Mouse (Mus musculus) c-Kit-negative CD71-positive TER-119-positive erythroid progenitor cells, embryonic 14.5 days (primary cell): ENCODE results near the gene Mtmr10.

Source experiments
- DNase-seq: peaks from one replicate; pipeline ENCODE4 v3.0.0-alpha.2; 2013; ENCODE audit warnings: low read depth, low spot score

Mtmr10 gene

DNA sequence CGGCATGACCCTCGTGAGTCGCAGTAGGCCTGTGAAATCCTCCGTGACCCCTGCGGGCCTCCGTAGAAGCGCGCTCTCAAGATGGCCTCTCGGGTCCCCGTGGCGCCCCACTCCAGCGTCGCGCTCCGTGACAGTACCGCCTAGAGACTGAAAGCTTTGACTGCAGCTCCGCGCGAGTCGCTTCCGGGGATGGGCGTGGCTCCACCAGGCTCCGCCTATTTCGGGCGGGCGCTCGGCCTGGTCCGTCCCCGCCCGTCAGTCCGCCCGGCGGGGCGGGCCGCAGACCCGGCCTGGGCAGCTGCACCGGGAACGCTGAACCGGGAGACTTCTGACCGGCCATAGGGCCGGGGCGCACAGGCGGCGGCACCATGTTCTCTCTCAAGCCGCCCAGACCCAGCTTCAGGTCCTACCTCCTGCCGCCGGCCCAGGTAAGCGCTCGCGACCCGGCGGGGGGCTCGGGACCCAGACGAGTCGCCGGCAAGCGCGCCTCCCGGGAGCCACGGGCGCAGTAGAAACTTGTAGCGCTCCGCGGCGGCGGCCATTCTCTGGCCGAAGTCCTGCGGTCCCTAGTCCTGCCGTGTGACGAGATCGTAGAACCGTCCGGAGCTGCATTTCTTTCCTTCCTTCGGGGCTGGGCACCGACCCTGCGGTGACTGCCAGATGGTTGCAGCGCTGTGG lies at the start of gene Mtmr10:
TSS of gene Mtmr10 (plus strand) at position 240 of the 678 bp plus-strand sequence.
- peak; percentile 74 for DNase-seq

DNA sequence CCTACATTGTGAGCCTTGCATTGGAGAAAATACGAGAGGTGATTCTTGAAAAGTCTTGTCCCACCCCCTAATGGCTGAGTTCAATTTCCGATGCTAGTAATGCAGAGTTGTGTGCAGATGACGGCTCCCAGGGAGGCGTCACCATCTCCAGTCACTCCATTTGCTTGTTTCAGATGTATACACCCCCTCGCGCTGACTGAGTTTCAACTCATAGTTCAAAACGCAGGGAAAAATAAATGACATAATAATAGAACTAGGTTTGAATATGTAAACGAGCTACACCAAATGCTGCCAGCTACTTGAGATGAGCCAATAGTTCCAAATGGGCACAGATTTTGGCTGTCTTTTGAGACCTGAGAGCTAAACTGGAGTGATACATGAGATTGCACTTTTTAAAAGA lies 49.7 kb upstream of the Mtmr10 start:
- no peak for DNase-seq

DNA sequence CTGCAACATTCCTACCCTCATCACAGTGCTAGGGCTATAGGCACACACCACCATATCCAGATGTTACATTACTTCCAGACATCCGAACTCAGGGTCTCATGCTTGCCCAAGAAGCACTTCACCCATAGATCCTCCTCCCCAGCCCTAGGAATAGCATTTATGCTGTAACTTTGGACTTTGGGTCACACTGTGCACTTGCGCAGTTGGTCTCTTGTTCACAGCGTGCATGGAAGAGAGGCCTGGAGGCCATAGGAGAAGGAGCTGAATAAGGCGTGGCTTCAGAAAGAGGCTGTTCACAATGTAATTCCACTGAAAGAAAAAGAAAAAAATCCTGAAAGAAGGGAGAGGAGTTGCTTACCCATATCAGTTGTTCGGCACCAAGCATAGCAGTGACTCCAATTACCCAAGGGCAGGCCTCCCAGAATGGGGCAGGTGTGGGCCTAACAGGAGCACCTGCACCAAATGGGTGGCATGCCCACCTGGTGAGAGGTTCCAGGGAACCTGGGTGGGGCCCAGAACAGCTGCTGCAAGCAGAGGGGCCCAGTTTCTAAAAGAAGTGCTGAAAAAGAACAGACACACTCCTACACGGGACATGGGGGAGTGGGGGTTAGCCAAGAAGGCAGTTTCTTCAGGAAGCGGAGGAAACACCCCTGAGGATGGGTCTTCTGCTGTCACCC lies 48.9 kb upstream of the Mtmr10 start:
- no peak for DNase-seq

DNA sequence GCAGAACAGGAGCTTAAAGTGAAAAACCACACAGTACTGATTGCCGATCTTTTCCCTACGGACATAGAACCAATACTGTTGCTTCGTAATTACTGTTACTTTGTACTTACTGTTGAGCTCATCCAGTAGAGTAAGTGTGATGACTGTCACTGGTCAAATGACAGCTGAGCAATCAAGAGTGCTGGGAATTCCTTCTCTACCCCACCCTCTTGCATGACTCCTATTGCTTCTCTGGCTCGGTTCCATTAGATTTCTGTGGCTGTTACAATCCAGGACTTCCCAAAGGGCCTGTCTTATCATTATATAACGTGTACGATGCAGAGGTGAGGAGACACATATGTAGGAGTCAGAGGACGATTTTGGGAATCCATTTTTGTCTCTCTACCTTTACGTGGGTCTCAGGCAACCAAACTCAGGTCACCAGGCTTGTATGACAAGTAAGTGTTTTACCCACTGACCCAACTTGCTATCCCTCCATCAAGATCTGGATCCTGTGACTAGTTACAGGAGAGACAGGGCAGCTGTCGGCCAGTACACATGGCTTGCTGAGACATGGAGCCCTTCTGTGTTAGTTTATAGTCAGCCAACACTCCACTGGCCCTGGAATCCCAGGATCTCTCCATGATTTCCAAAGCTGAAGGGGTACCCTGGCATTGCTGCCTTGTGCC lies 48.2 kb upstream of the Mtmr10 start:
- DNase-seq, result no peak

DNA sequence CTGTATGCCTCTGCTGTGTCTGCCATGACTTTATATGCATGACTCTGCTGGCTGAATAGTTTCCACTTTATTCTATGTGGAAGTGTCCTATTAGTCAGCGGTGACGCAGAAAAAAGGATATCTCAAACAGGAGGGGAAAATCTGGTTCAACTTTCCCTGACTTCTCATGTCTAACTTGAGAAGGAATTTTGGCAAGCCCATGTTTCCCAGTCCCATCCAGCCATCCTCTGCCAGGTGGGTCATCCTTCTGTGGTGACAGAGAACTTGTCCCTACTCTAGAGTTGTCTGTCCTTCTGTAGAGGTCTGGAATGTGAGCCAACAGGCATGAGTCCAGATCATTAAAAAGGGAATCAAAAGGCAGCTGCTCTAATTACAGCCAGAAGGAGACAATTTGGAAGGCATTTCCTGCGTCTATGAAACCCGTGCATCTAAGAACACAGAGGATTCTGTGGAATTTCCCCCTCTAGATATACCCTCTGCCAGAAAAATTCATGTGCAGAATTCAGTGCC lies 47.6 kb upstream of the Mtmr10 start:
- no peak for DNase-seq

DNA sequence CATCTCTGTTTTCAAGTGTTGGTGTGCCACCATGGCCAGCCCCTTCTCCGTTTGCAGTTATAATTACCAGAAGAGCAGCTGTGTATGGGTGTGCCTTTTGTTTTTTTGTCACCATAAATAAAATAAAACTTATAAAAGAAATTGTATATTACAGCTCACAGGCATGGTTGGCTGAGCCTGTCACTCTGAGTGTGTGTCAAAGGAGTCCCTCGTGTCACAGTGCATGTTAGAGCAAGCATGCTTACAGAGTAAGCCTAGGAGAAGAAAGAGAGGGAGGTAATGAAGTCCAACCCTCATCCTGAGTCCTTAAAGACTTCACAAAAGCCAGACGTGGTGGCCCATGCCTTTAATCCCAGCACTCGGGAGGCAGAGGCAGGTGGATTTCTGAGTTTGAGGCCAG lies 45.0 kb upstream of the Mtmr10 start:
- no peak for DNase-seq

DNA sequence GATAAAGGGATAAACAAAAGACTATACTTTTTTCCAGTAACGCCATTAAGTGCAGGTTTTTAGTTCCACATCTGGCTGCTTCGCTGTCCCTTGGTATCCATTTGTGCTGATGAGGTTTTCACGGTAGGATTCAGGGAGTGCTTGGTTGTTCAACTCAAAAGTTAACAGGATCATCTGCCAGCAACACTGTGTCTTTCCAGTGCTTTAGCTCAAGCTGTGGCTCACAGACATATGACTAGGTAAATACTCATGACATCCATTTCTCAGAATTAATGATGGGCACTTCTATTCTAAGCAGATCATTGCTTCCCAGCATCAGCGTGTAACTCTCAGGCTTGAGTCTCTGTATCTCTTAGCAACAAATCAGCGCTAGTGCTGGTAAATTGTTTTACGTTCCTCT lies 43.1 kb upstream of the Mtmr10 start:
- no peak for DNase-seq

DNA sequence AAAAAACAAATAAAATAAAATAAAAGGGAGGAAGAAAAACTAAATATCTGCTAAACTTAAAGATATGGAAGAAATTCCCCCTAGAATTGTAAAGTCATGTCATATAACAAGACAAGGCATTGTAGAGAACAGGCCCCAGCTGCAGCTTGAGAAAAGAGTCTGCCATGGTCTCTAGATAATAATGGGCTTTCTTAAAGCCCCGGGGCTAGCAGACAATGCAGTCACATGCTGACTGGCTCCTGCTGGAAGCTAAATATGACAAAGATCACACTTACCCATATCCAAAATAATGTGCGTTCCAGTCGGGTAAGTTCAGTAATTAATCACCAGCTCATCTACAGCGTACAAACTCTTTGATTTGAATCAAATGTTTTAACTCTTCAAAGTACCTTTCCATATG lies 40.7 kb upstream of the Mtmr10 start:
- DNase-seq, result no peak

DNA sequence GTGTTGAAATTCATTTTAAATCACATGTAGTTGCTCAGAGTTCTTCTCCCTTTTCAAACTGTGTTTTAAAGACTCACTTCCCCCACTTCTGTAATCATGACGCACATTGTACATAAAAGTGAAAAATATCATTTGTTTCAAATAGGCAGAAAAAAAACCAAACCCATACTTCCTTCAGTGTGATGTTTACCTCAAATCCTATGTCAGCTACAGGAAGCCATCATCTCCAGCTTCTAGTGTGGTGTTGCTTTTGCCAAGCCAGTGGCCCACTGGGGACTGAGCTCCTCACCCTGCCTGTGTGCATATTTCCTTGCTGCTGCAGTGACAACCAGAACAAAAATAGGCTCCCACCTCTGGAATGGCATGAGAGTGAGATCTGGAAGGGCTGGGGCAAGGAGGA lies 39.1 kb upstream of the Mtmr10 start:
- no peak for DNase-seq

DNA sequence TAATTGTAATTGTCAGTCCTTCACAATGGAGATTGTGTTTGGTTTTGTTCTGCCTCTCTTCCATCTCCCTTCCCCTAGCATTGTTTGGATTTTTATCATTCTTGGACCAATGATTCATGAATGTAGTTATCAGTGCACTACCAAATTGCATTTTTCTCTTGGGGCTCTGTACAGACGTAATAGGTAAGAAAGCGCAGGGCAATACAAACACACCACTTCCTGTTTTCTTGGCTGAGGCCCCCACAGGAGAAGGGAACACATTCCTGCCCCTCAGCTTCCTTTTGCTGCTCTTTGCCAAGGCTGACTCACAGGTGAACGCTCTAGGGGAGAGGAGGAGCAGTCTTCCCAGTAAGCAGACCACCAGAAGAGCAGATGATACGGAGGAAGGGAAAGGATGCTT lies 37.7 kb upstream of the Mtmr10 start:
- no peak for DNase-seq

DNA sequence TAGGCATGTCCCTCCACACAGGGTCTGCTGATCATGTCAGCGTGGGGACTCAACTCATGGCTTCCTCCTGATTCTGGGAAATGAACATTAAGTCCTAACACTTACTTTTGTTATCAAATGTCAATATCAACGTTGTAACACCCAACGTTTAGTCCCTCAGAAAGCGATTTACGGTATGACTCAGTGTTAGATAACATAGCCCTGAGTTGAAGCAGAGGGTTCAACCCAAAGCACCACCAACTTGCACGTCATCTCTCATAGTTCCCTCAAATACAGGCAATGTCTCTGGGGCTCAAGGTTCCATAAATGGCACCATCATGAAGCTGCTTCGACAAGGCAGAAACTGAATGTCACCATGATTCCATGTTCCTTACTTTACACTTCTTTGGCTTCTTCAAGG lies 37.0 kb upstream of the Mtmr10 start:
- DNase-seq, result no peak

DNA sequence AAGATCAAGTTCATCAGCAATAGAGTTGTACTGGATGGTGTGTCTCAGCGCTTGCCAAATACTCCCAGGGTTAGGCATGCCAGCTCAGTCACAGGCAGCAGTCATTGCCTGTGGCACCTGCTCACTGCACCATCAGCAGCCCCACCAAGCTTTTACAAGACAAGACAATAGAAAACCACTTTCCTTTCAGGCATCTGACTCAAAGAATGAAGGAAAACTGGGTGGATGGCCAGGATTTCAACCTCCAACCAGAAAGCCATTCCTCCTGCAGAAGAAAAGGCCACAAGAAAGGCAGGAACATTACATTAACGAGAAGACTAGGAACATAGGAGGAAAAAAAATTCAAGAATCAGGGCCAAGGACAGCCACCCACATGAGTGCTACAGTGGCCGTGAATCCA lies 33.7 kb upstream of the Mtmr10 start:
- DNase-seq, result no peak

DNA sequence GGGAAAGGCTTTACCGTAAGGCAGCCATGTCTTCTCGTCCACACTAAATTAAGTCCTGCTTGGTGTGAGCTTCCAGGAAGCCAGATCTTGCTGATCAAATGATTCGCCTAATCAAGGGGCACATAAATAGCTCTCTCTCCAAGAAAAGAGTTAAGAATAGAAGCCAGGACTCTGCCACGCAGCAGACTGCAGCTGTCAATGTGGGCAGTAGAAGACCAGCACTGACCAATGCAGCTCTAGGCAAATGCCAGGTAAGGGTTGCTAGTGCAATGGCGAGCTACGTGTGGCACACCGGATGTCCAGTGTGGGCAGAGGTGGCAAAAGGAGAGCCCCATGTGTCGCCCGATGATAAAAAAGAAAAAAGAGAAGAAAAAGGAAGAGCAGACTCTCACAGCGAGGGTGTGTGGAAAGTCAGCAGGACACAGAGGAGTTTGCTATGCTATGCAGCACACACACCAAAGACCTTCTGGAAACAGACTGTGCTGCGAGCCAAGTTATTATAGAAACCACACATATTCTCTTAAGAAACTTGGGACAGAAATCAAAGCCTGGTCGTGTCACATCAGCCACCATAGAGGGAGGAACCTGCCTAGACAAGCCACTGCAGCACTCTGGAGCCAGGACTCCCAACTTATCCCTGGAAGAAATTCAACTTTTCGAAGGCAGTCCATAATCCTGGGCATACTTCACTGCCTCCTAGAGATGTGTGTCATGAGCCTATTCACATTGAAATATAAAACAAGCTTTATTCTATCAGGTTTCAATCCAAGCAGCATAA lies 21.8 kb upstream of the Mtmr10 start:
- no peak for DNase-seq

DNA sequence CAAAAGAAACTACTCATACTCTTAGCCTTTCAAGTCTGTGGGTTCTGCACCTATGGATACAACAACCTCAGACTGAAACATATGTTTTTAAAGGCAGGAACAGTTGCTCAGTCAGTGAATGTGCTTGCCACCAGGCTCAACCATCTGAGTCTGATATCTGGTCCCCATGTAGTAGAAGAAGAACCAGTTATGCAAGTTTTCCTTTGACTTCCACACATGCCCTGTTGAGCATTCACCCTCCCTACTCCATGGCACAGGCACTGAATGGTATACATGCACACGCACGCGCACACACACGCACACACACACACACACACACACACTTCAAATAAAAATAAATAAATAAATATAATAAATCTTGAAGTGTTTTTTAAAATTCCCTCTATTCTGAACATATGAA lies 20.9 kb upstream of the Mtmr10 start:
- no peak for DNase-seq

DNA sequence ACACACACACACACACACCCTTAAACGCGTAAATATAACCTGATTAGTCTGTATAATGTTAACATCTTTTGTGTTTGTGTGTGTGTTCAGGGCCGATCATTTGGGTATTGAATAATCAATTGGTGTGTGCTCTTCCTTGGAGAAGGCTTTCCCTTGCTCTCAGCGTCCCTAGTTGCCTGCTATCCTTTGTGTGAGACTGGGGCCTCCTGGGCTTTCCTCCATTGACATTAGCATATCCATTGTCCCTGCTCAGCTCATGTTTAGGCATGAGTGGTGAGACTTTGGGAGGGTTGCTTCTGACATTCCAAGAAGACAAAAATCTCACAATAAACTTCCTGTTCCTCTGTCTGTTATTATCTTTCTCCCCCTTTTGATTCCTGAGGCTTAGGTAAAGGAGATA lies 15.5 kb upstream of the Mtmr10 start:
- no peak for DNase-seq

DNA sequence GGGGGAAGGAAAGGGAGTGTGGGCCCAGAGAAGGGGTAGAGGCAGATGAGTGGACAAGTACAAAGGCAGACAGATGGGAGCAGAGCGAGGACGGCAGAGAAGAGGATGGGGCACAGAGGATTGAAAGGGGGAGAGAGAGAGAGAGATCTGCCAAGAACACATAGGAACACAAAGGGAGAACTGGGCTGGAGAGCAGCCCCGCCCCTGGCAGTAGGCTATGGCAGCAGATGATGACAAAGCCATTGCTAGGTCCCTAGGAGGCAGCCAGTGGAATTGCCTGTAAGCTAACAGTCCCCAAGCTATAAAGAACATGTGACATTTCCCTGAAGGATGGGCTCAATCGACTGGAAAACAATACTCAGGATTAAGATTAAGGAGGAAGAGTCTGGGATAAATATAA lies 11.9 kb upstream of the Mtmr10 start:
- DNase-seq, result no peak

DNA sequence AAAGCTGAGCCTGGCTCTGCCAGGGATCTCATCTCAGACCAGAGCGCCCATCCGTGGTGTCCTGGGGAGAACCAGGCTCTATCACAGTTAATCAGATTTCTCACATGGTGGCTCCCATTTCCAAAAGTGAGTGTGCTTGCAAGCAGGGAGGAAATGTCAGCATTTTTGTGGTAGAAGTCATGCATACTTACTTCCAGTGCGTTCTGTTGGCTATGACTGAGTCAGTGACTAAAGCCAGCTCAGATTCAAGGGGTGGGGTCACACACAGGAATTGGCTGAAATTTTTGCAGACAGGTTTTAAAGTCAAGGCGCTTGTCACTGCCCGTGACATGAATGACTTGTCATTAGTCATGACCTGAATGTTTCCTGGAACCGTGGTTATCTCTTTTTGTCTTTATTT lies 10.5 kb upstream of the Mtmr10 start:
- no peak for DNase-seq

DNA sequence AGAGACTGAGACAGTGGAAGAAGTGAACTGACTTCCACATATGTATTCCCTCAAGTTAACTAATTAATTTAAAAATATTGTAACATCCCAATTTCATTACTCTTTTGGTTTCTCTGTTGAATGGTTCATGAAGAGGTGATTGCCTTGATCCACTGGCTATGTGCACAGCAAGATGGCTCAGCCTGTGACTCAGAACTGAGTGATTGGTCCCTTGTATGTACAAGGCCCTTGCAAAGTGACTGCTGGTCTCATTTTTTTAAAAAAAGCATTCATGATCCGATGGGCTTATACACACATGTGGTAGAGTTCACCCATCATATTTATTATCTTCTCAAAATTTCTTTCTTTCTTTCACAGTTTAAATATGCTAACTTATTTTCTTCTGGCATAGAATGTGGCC lies 8.9 kb upstream of the Mtmr10 start:
- no peak for DNase-seq

DNA sequence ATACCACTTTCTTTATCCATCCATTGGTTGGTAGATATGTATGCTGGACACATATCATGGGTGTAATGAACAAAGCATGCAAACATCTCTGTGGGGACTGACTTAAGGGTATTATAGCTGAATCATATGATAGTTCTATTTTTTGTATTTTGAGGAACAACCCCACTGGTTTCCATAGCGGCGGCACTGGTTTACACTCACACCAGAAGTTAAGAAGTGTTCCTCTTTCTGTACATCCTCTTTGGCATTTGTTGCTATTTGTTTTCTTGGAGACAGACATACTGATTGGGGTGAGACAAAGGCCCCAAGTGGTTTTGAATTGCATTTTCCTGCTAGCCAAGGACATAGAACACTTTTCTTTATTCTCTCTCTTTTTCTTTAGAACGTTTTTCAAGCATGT lies 7.9 kb upstream of the Mtmr10 start:
- DNase-seq, result no peak

DNA sequence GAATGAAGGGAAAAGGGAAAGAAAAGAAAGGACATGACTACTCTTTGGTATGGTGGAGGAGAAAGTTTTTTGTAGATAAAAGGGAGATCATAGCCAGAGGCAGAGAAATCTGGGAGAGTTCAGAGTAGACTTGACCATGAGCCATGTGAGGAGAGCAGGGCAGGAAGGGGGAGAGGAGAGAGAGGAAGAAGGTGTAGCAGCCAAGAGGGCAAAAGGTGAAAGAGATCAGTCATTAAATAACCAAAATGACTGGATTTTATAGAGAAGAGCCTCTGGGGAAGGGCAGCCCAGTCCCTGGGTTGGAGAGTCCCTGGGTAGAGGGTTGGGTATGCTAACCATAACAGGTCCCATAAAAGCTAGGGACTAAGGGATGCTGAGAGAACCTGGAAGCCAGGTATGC lies 887 bp upstream of the Mtmr10 start:
- DNase-seq, result no peak

DNA sequence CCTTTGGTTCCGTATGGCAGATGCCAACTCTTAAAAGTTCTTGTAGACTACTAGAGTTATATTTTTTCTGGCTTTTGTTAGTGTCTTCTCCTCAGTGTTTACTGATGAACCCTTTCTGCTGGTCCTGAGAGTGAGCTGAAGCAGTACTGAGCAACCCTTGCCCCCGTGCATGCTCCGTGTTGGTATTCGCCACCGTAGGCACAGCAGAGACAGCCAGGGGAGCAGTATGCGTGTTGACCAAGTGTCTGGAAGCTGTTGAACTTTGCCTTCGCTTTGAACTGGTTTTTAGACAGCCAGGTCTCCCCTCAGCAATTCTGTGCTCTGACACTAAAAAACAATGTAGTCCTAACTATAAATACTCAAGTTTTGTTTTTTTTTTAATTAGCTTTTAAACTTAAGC lies 2.0 kb downstream of the Mtmr10 start:
- DNase-seq, result no peak

DNA sequence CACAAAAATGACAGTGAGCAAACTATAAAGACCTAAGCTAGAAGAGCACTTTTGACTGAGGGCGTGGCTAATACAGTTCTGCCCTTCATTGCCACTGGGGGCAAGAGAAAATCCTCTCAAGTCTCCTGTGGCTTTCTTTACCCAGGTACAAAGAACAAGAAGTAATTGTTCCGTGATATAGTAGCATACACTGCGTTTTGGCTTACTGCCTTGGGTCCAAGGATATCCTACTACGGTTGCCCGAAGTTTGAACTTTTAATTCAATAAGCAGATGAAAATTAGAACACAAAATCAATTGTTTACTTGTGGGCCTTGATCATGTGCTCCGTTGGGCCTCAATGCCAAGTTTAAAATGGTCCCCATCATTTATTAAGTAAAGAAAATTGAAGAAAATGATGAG lies 3.0 kb downstream of the Mtmr10 start:
- DNase-seq, result no peak
